Mouse (Mus musculus) hindbrain, embryonic 14.5 days (tissue): ENCODE data around the gene Nav2. TPM values are rescaled to one million over a fixed set of nuclear protein-coding genes. Genes with fewer than 3 reads are reported as not detected.

ENCODE experiments used
- ATAC-seq: fragments of 200-750 bp; cut with Nextera tagmentation; 2 replicates; pipeline ENCODE4 v1.8.0; 2017; ENCODE audit warnings: moderate number of reproducible peaks, mild to moderate bottlenecking, moderate TSS enrichment, moderate library complexity; ENCODE audit not compliant: low FRiP score
- DNase-seq: peaks from one replicate; pipeline ENCODE4 v3.0.0-alpha.2; 2015; ENCODE audit warnings: low spot score
- H3K27ac ChIP-seq: fragments of 300-500 bp; sonication (generic); 2 replicates; pipeline ENCODE4 v1.5.1; 2014; ENCODE audit warnings: mild to moderate bottlenecking, moderate library complexity
- H3K27me3 ChIP-seq: fragments of 300-500 bp; sonication (generic); 2 replicates; pipeline ENCODE4 v1.6.1; 2014; ENCODE audit warnings: mild to moderate bottlenecking, low read length, mixed read lengths; ENCODE audit not compliant: control insufficient read depth, insufficient read depth
- H3K36me3 ChIP-seq: fragments of 300-500 bp; sonication (generic); replicated peaks from 2 replicates; pipeline ENCODE4 v1.6.1; 2014; ENCODE audit not compliant: control insufficient read depth, insufficient read depth
- H3K4me1 ChIP-seq: fragments of 300-500 bp; sonication (generic); replicated peaks from 2 replicates; pipeline ENCODE4 v1.6.1; 2014; ENCODE audit warnings: antibody characterized with exemption, low read length, mixed read lengths; ENCODE audit not compliant: control insufficient read depth, insufficient read depth
- H3K4me2 ChIP-seq: fragments of 300-500 bp; sonication (generic); replicated peaks from 2 replicates; pipeline ENCODE4 v1.6.1; 2014; ENCODE audit warnings: mild to moderate bottlenecking, moderate library complexity
- H3K4me3 ChIP-seq: fragments of 300-500 bp; sonication (generic); replicated peaks from 2 replicates; pipeline ENCODE4 v1.5.1; 2014; ENCODE audit warnings: mild to moderate bottlenecking, low read length
- H3K9ac ChIP-seq: fragments of 300-500 bp; sonication (generic); 2 replicates; pipeline ENCODE4 v1.6.1; 2014
- H3K9me3 ChIP-seq: fragments of 300-500 bp; sonication (generic); 2 replicates; pipeline ENCODE4 v1.6.1; 2016; ENCODE audit warnings: low read length; ENCODE audit not compliant: control insufficient read depth
- WGBS: fragments of 180-500 bp; shearing (Covaris S2); extraction: QIAGEN DNeasy Blood & Tissue Kit; methylation state at CpG from one replicate; pipeline ENCODE4 v1.1.7; 2014; 5-methylcytosine and 5-hydroxymethylcytosine counted together
- polyA plus RNA-seq: library from polyadenylated mRNA; unstranded; fragments of >200 nt; fragmentation: Nextera tagmentation; extraction: Ambion mirVana; gene quantifications from 2 replicates; pipeline ENCODE4 v1.2.1, GENCODE M21; 2014

The Nav2 gene
- polyA plus RNA-seq, 1 experiment from 2014 or later, result 28.2 TPM

GRCm38 (mm10) chr7:49195711-49196147 is 287.2 kb downstream of the Nav2 start:
- Histone ChIP-seq H3K27me3 (no peaks in the 10 kb centered on the region), H3K4me2 (no peak overlapping the region), H3K9me3 (no peaks in the 10 kb centered on the region), H3K27ac (no peak overlapping the region), H3K4me3 (no peak overlapping the region), H3K4me1 (peaks cover 26% of the 10 kb centered on the region), H3K9ac (no peak overlapping the region), H3K36me3 (no peaks in the 10 kb centered on the region)
- ATAC-seq, result no peak
- WGBS, result 73% methylated on average over 5 of the region's 5 CpGs
- DNase-seq, result no peak

GRCm38 (mm10) chr7:49199366-49199765 is 290.9 kb downstream of the Nav2 start:
- H3K4me3 ChIP-seq, result no peak overlapping the region
- H3K4me1 ChIP-seq, result peaks cover 6% of the 10 kb centered on the region; the same call in 1 of the 2 replicates
- no peaks in the 10 kb centered on the region for H3K27me3 ChIP-seq
- DNase-seq (no peak), ATAC-seq (peak; percentile 68)
- 26% methylated on average over 6 of the region's 6 CpGs for WGBS
- no peak overlapping the region for H3K4me2 ChIP-seq
- no peaks in the 10 kb centered on the region for H3K9me3 ChIP-seq
- no peak overlapping the region for H3K27ac ChIP-seq
- no peaks in the 10 kb centered on the region for H3K36me3 ChIP-seq
- H3K9ac ChIP-seq, result no peak overlapping the region

- Histone ChIP-seq H3K36me3 (no peaks in the 10 kb centered on the region), H3K27me3 (no peaks in the 10 kb centered on the region), H3K27ac (no peak overlapping the region), H3K9ac (no peak overlapping the region), H3K4me3 (no peak overlapping the region), H3K9me3 (no peaks in the 10 kb centered on the region), H3K4me2 (no peak overlapping the region), H3K4me1 (peaks cover 6% of the 10 kb centered on the region; the same call in 1 of the 2 replicates)
- DNase-seq (no peak), ATAC-seq (no peak)
- WGBS, result 88% methylated on average over 6 of the region's 6 CpGs
These were observed 291.8 kb downstream of the Nav2 start for GRCm38 (mm10) chr7:49200270-49200669.

GRCm38 (mm10) chr7:49202971-49203370 is 294.5 kb downstream of the Nav2 start:
- H3K4me1 ChIP-seq, result peaks cover 6% of the 10 kb centered on the region; the same call in 1 of the 2 replicates
- DNase-seq (no peak), ATAC-seq (no peak)
- no peaks in the 10 kb centered on the region for H3K36me3 ChIP-seq
- no peak overlapping the region for H3K4me3 ChIP-seq
- H3K27me3 ChIP-seq, result no peaks in the 10 kb centered on the region
- H3K9me3 ChIP-seq, result no peaks in the 10 kb centered on the region
- no peak overlapping the region for H3K9ac ChIP-seq
- H3K4me2 ChIP-seq, result no peak overlapping the region
- no peak overlapping the region for H3K27ac ChIP-seq
- 77% methylated on average over 4 of the region's 4 CpGs for whole genome bisulfite sequencing

- 91% methylated on average over 3 of the region's 3 CpGs for WGBS
- H3K4me2 ChIP-seq, result no peak overlapping the region
- DNase-seq (no peak), ATAC-seq (no peak)
- H3K36me3 ChIP-seq, result no peaks in the 10 kb centered on the region
- peaks cover 7% of the 10 kb centered on the region for H3K4me1 ChIP-seq
- no peaks in the 10 kb centered on the region for H3K9me3 ChIP-seq
- no peak overlapping the region for H3K9ac ChIP-seq
- no peak overlapping the region for H3K4me3 ChIP-seq
- H3K27ac ChIP-seq, result no peak overlapping the region
- H3K27me3 ChIP-seq, result no peaks in the 10 kb centered on the region
These were observed 296.3 kb downstream of the Nav2 start for GRCm38 (mm10) chr7:49204856-49205255.

- H3K27ac ChIP-seq, result no peak overlapping the region
- no peak overlapping the region for H3K9ac ChIP-seq
- DNase-seq (no peak), ATAC-seq (no peak)
- no peaks in the 10 kb centered on the region for H3K36me3 ChIP-seq
- H3K9me3 ChIP-seq, result no peaks in the 10 kb centered on the region
- H3K4me1 ChIP-seq, result peaks cover 9% of the 10 kb centered on the region
- H3K4me2 ChIP-seq, result no peak overlapping the region
- no peak overlapping the region for H3K4me3 ChIP-seq
- 95% methylated on average over 1 of the region's 1 CpGs for WGBS
- H3K27me3 ChIP-seq, result no peaks in the 10 kb centered on the region
These were observed 297.0 kb downstream of the Nav2 start for GRCm38 (mm10) chr7:49205551-49205950.

- H3K36me3 ChIP-seq, result no peaks in the 10 kb centered on the region
- WGBS, result 78% methylated on average over 5 of the region's 5 CpGs
These were observed 298.5 kb downstream of the Nav2 start for GRCm38 (mm10) chr7:49206775-49207676.

GRCm38 (mm10) chr7:49209526-49209925 is 301.0 kb downstream of the Nav2 start:
- no peaks in the 10 kb centered on the region for H3K36me3 ChIP-seq
- H3K9ac ChIP-seq, result no peak overlapping the region
- ATAC-seq, result no peak
- peaks cover 9% of the 10 kb centered on the region for H3K4me1 ChIP-seq
- H3K4me2 ChIP-seq, result no peak overlapping the region
- H3K9me3 ChIP-seq, result no peaks in the 10 kb centered on the region
- no peaks in the 10 kb centered on the region for H3K27me3 ChIP-seq
- H3K4me3 ChIP-seq, result no peak overlapping the region
- DNase-seq, result no peak
- H3K27ac ChIP-seq, result no peak overlapping the region
- WGBS, result 24% methylated on average over 7 of the region's 7 CpGs

More at GRCm38 (mm10) chr7:49206775-49207676, 298.5 kb downstream of the Nav2 start:
- H3K27ac ChIP-seq, result no peak overlapping the region
- H3K4me1 ChIP-seq, result peaks cover 9% of the 10 kb centered on the region
- no peak for ATAC-seq
- H3K27me3 ChIP-seq, result no peaks in the 10 kb centered on the region
- H3K9ac ChIP-seq, result no peak overlapping the region
- no peak for DNase-seq
- no peaks in the 10 kb centered on the region for H3K9me3 ChIP-seq
- H3K4me3 ChIP-seq, result no peak overlapping the region
- H3K4me2 ChIP-seq, result no peak overlapping the region

GRCm38 (mm10) chr7:49210721-49211120 is 302.2 kb downstream of the Nav2 start:
- Histone ChIP-seq H3K4me1 (peaks cover 9% of the 10 kb centered on the region), H3K9ac (no peak overlapping the region), H3K4me2 (no peak overlapping the region), H3K27ac (no peak overlapping the region), H3K27me3 (no peaks in the 10 kb centered on the region), H3K9me3 (no peaks in the 10 kb centered on the region), H3K36me3 (no peaks in the 10 kb centered on the region), H3K4me3 (no peak overlapping the region)
- WGBS, result 88% methylated on average over 8 of the region's 8 CpGs
- DNase-seq (no peak), ATAC-seq (no peak)
